Mouse (Mus musculus) liver, embryonic 13.5 days (tissue): Measurements from ENCODE around the gene Grm7. TPM values are rescaled to one million over a fixed set of nuclear protein-coding genes. Genes with fewer than 3 reads are reported as not detected.

ENCODE experiments used
- ATAC-seq: fragments of 200-750 bp; cut with Nextera tagmentation; 2 replicates; pipeline ENCODE4 v1.8.0; 2017; ENCODE audit warnings: low read depth, mild to moderate bottlenecking, moderate number of reproducible peaks, moderate library complexity
- DNase-seq: peaks from one replicate; pipeline ENCODE4 v3.0.0; 2022
- H3K27ac ChIP-seq: fragments of 300-500 bp; sonication (generic); 2 replicates; pipeline ENCODE4 v1.5.1; 2015; ENCODE audit warnings: moderate library complexity, mild to moderate bottlenecking, inconsistent platforms
- H3K27me3 ChIP-seq: fragments of 300-500 bp; sonication (generic); 2 replicates; pipeline ENCODE4 v1.6.1; 2015; ENCODE audit warnings: mild to moderate bottlenecking, inconsistent platforms
- H3K36me3 ChIP-seq: fragments of 300-500 bp; sonication (generic); 2 replicates; pipeline ENCODE4 v1.6.1; 2015; ENCODE audit warnings: mild to moderate bottlenecking, inconsistent platforms
- H3K4me1 ChIP-seq: fragments of 300-500 bp; sonication (generic); replicated peaks from 2 replicates; pipeline ENCODE4 v1.6.1; 2015; ENCODE audit warnings: inconsistent platforms
- H3K4me2 ChIP-seq: fragments of 300-500 bp; sonication (generic); 2 replicates; pipeline ENCODE4 v1.6.1; 2015; ENCODE audit warnings: inconsistent platforms, mild to moderate bottlenecking, moderate library complexity
- H3K4me3 ChIP-seq: fragments of 300-500 bp; sonication (generic); replicated peaks from 2 replicates; pipeline ENCODE4 v1.5.1; 2015; ENCODE audit warnings: mild to moderate bottlenecking, inconsistent platforms
- H3K9ac ChIP-seq: fragments of 300-500 bp; sonication (generic); 2 replicates; pipeline ENCODE4 v1.6.1; 2015; ENCODE audit warnings: mild to moderate bottlenecking, inconsistent platforms
- H3K9me3 ChIP-seq: fragments of 300-500 bp; sonication (generic); replicated peaks from 2 replicates; pipeline ENCODE4 v1.6.1; 2016; ENCODE audit warnings: inconsistent platforms
- WGBS: fragments of 180-500 bp; shearing (Covaris S2); methylation state at CpG from one replicate; pipeline ENCODE4 v1.1.7; 2015; ENCODE audit not compliant: insufficient replicate concordance; 5-methylcytosine and 5-hydroxymethylcytosine counted together
- polyA plus RNA-seq: library from polyadenylated mRNA; unstranded; fragments of >200 nt; fragmentation: Nextera tagmentation; extraction: Ambion mirVana; gene quantifications from 2 replicates; pipeline ENCODE4 v1.2.1, GENCODE M21; 2015

Grm7 gene
- polyA plus RNA-seq, 1 experiment from 2014 or later = 0.08 TPM

GRCm38 (mm10) chr6:110982013-110982412 lies 336.6 kb downstream of the Grm7 start:
- WGBS = 54% methylated on average over 5 of the region's 5 CpGs
- no peak overlapping the region for H3K27ac ChIP-seq
- no peaks in the 10 kb centered on the region for H3K27me3 ChIP-seq
- no peak overlapping the region for H3K4me2 ChIP-seq
- H3K9me3 ChIP-seq = no peaks in the 10 kb centered on the region
- H3K4me3 ChIP-seq = no peak overlapping the region
- DNase-seq = no peak
- no peak for ATAC-seq
- H3K4me1 ChIP-seq = no peaks in the 10 kb centered on the region
- no peaks in the 10 kb centered on the region for H3K36me3 ChIP-seq
- H3K9ac ChIP-seq = no peak overlapping the region

DNA sequence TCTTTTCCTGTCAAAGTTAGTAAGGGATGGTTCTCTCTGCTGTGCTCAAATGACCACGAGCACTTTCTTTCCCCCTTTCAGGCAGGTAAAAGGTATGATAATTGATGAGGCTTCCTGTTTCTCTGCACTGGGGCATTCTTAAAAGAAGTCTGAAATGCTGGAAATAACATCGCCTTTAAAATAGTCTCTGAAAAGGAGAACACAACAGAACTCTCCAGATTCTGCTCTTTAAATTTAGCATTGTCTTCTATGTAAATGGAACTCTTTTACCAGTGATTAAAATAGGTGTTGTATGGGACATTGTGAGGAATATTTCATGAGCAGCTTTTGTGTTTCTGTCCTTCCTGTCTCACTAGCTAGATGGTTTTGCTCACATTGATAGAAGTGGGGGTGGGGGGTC lies 393.7 kb downstream of the Grm7 start:
- H3K9me3 ChIP-seq = no peaks in the 10 kb centered on the region
- no peak overlapping the region for H3K4me2 ChIP-seq
- DNase-seq (no peak), ATAC-seq (no peak)
- no peaks in the 10 kb centered on the region for H3K27me3 ChIP-seq
- 48% methylated on average over 2 of the region's 2 CpGs for WGBS
- no peaks in the 10 kb centered on the region for H3K36me3 ChIP-seq
- H3K27ac ChIP-seq = no peak overlapping the region
- no peak overlapping the region for H3K4me3 ChIP-seq
- H3K9ac ChIP-seq = no peak overlapping the region
- H3K4me1 ChIP-seq = no peaks in the 10 kb centered on the region

DNA sequence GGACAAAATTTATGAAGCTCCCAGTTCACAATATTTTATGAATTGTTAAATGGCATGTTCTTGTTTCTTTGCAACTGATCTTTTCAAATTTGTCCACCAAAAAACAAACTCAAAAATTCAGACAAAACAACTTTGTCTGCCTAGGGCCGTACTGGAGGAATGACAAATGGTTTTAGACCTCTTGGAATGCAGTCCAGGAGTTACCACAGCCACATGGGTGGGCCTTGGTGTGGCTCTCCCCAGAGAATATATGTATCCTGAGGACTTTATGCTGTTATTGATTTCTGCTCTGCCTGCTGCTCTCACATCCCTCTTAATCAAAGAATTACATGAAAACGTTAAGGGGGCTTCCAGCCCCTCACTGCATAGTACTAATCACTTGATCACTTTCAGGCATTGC lies 400.5 kb downstream of the Grm7 start:
- no peak for ATAC-seq
- H3K9me3 ChIP-seq = no peaks in the 10 kb centered on the region

DNA sequence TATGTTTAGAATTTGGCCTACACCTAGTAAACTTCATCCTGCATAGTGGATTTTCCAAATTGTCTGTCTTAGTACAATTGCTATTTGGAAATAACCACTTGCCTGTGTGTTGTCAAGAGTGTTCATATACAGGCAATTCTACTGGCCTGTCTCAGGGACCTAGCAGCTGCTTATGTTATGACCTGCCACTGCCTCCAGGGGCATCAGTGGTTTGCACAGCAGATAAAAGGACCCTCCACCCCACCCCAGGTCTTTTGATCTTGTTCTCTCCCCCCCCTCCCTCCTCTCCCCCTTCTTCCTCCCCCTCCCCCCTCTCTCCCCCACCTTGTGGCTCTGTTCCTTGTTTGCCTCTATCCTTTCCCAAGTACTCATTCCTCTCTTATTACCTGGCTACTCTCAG lies 403.9 kb downstream of the Grm7 start:
- Histone ChIP-seq H3K4me3 (no peak overlapping the region), H3K9me3 (no peaks in the 10 kb centered on the region), H3K4me1 (no peaks in the 10 kb centered on the region), H3K27me3 (no peaks in the 10 kb centered on the region), H3K9ac (no peak overlapping the region), H3K27ac (no peak overlapping the region), H3K36me3 (no peaks in the 10 kb centered on the region), H3K4me2 (no peak overlapping the region)
- ATAC-seq = no peak
- no peak for DNase-seq

More for the DNA sequence above, 400.5 kb downstream of the Grm7 start:
- Histone ChIP-seq H3K27ac (no peak overlapping the region), H3K4me1 (no peaks in the 10 kb centered on the region), H3K36me3 (no peaks in the 10 kb centered on the region), H3K4me2 (no peak overlapping the region), H3K27me3 (no peaks in the 10 kb centered on the region), H3K9ac (no peak overlapping the region), H3K4me3 (no peak overlapping the region)
- 43% methylated on average over 2 of the region's 2 CpGs for WGBS
- DNase-seq = no peak

GRCm38 (mm10) chr6:111054001-111054975 lies 408.9 kb downstream of the Grm7 start:
- no peak overlapping the region for H3K4me2 ChIP-seq
- WGBS = 51% methylated on average over 7 of the region's 7 CpGs
- H3K27me3 ChIP-seq = no peaks in the 10 kb centered on the region
- no peak for DNase-seq
- H3K27ac ChIP-seq = no peak overlapping the region
- ATAC-seq = no peak
- H3K9ac ChIP-seq = no peak overlapping the region
- H3K4me1 ChIP-seq = no peaks in the 10 kb centered on the region
- no peak overlapping the region for H3K4me3 ChIP-seq
- H3K36me3 ChIP-seq = no peaks in the 10 kb centered on the region
- no peaks in the 10 kb centered on the region for H3K9me3 ChIP-seq

DNA sequence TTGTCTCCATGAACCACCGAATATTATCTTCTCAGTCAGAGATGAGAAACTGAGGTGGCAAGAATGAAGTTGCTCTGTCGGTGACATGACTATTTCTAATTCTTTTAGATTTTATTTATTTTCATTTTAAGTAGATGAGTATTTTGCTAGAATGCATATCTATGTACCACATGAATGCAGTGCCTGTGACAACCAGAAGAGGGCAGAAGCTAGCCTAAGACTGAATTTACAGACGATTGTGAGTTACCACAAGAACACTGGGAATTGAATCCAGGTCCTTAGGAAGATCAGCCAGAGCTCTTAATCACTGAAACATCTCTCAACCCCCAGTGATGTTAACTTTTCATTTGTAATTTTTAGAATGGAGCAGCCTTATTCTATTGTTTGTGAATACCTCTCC lies 412.4 kb downstream of the Grm7 start:
- no peak for DNase-seq
- no peaks in the 10 kb centered on the region for H3K9me3 ChIP-seq
- ATAC-seq = no peak
- 55% methylated on average over 3 of the region's 3 CpGs for WGBS
- no peak overlapping the region for H3K9ac ChIP-seq
- H3K4me1 ChIP-seq = no peaks in the 10 kb centered on the region
- H3K27me3 ChIP-seq = no peaks in the 10 kb centered on the region
- no peak overlapping the region for H3K27ac ChIP-seq
- no peak overlapping the region for H3K4me3 ChIP-seq
- no peaks in the 10 kb centered on the region for H3K36me3 ChIP-seq
- no peak overlapping the region for H3K4me2 ChIP-seq

- H3K36me3 ChIP-seq = no peaks in the 10 kb centered on the region
- H3K9ac ChIP-seq = no peak overlapping the region
- no peaks in the 10 kb centered on the region for H3K9me3 ChIP-seq
- no peak overlapping the region for H3K4me3 ChIP-seq
- no peak overlapping the region for H3K27ac ChIP-seq
- H3K4me1 ChIP-seq = no peaks in the 10 kb centered on the region
- ATAC-seq (no peak), DNase-seq (no peak)
- no peaks in the 10 kb centered on the region for H3K27me3 ChIP-seq
- H3K4me2 ChIP-seq = no peak overlapping the region
- 58% methylated on average over 4 of the region's 4 CpGs for WGBS
These were observed 414.6 kb downstream of the Grm7 start for GRCm38 (mm10) chr6:111060004-111060403.

- WGBS = 57% methylated on average over 3 of the region's 3 CpGs
- H3K4me3 ChIP-seq = no peak overlapping the region
- ATAC-seq = no peak
- H3K9me3 ChIP-seq = no peaks in the 10 kb centered on the region
- no peaks in the 10 kb centered on the region for H3K27me3 ChIP-seq
- H3K4me2 ChIP-seq = no peak overlapping the region
- no peak for DNase-seq
- no peaks in the 10 kb centered on the region for H3K36me3 ChIP-seq
- no peak overlapping the region for H3K27ac ChIP-seq
- no peaks in the 10 kb centered on the region for H3K4me1 ChIP-seq
- H3K9ac ChIP-seq = no peak overlapping the region
These were observed 439.2 kb downstream of the Grm7 start for GRCm38 (mm10) chr6:111084569-111084968.

DNA sequence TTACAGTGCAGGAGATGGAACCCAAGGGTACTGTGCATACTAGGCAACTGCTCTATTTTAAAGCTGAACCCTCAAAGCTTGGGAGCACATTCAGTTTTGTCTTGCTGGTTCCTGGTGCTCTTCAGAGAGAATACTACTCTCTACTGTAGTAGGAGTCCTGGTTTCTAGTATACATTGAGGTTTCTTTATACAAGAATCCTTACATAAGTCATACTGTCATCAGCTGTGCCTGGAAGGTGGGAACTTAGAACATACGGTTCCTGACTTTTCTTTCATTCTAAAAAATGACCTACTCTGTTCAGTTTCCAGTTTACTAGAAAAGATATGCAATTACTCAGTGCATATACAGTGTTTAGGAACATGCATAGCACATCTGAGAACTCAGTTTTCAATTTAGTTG lies 449.4 kb downstream of the Grm7 start:
- Histone ChIP-seq H3K4me3 (no peak overlapping the region), H3K36me3 (no peaks in the 10 kb centered on the region), H3K27ac (no peak overlapping the region), H3K9me3 (no peaks in the 10 kb centered on the region), H3K4me1 (no peaks in the 10 kb centered on the region), H3K9ac (no peak overlapping the region), H3K27me3 (no peaks in the 10 kb centered on the region), H3K4me2 (no peak overlapping the region)
- ATAC-seq = no peak
- DNase-seq = no peak
- WGBS = 71% methylated on average over 1 of the region's 1 CpGs

DNA sequence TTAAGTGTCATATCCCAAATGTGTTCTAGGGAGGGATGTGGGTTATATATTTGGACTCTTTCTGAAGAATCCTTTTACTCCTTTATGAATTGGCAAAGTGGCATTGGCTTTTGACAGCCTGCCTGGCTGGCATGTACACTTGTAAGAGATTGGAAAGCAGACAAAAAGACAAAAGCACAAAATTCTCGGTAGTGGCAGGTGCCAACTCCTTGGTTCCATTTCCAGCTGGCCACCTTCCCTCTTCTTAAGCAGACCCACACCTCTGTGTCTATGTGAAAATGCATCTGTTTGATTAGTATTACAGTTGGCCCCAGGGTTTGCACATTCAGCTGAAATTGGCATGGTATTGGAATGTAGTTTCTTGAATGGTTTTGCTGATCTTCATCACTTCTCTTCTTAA lies 460.1 kb downstream of the Grm7 start:
- H3K4me2 ChIP-seq = no peak overlapping the region
- no peaks in the 10 kb centered on the region for H3K9me3 ChIP-seq
- no peaks in the 10 kb centered on the region for H3K27me3 ChIP-seq
- no peak for ATAC-seq
- H3K9ac ChIP-seq = no peak overlapping the region
- WGBS = 61% methylated on average over 1 of the region's 1 CpGs
- H3K36me3 ChIP-seq = no peaks in the 10 kb centered on the region
- H3K27ac ChIP-seq = no peak overlapping the region
- DNase-seq = no peak
- no peak overlapping the region for H3K4me3 ChIP-seq
- no peaks in the 10 kb centered on the region for H3K4me1 ChIP-seq

- WGBS = 58% methylated on average over 1 of the region's 1 CpGs
- no peak for ATAC-seq
These were observed 515.7 kb downstream of the Grm7 start for GRCm38 (mm10) chr6:111161037-111161436.

GRCm38 (mm10) chr6:111195333-111195732 lies 550.0 kb downstream of the Grm7 start:
- H3K4me1 ChIP-seq = no peaks in the 10 kb centered on the region
- WGBS = 73% methylated on average over 3 of the region's 3 CpGs
- no peak for DNase-seq
- ATAC-seq = no peak
- H3K27ac ChIP-seq = no peak overlapping the region
- H3K36me3 ChIP-seq = no peaks in the 10 kb centered on the region
- H3K4me2 ChIP-seq = no peak overlapping the region
- H3K9ac ChIP-seq = no peak overlapping the region
- no peaks in the 10 kb centered on the region for H3K27me3 ChIP-seq
- no peak overlapping the region for H3K4me3 ChIP-seq
- H3K9me3 ChIP-seq = no peaks in the 10 kb centered on the region

More at GRCm38 (mm10) chr6:111161037-111161436, 515.7 kb downstream of the Grm7 start:
- no peak overlapping the region for H3K4me2 ChIP-seq
- H3K4me3 ChIP-seq = no peak overlapping the region
- no peak overlapping the region for H3K27ac ChIP-seq
- no peak for DNase-seq
- no peak overlapping the region for H3K9ac ChIP-seq
- no peaks in the 10 kb centered on the region for H3K9me3 ChIP-seq
- H3K27me3 ChIP-seq = no peaks in the 10 kb centered on the region
- no peaks in the 10 kb centered on the region for H3K4me1 ChIP-seq
- H3K36me3 ChIP-seq = no peaks in the 10 kb centered on the region
